Mouse (Mus musculus): ENCODE measurements around the gene Phc2.

DNA sequence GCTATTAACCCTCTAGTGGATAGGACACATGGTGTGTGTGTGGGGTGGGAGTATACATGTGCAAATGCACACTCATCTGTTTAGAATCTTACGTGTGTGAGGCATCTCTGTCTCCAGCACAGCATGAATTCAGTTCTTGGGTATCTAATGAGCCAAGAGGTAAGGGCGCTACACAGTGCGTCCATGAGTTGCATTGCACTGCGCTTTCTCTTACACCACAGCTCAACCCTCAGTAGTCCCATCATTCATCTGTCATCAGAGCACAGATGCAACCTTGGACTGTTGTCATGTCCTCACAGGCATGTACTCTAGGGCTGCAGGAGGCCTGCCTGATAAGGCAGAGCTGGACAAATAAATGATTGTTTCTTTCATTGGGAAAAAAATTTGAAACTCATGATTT is 18.0 kb downstream of the Phc2 start:
- TF ChIP-seq CTCF (IDR thresholded peaks at IDR 0.05; ENCODE audit: control insufficient read depth, insufficient read depth, insufficient replicate concordance, low read depth, low read length) (no peak), POLR2A (IDR thresholded peaks at IDR 0.05; ENCODE audit: control insufficient read depth, low read depth, low read length) (no peak)

Measured in testis, adult 2 months (tissue).